Mouse (Mus musculus): Measurements from ENCODE around the gene Gm1043. TPM values are rescaled to one million over a fixed set of nuclear protein-coding genes. Genes with fewer than 3 reads are reported as not detected.

The Gm1043 gene
- under 1 TPM; 0.13 to 0.70 TPM for total RNA-seq (2021)
- long read RNA-seq, experiment 1, partial matches to known transcripts, result 0 of 1 reads
- long read RNA-seq, experiment 1, other reads (novel, unspliced or antisense), result 1 of 1 reads
- long read RNA-seq, experiment 2, partial matches to known transcripts, result 0 of 2 reads
- long read RNA-seq, experiment 2, other reads (novel, unspliced or antisense), result 2 of 2 reads

- no peak for DNase-seq
Observed at GRCm38 (mm10) chr5:37085241-37085640, at the start of gene Gm1043. Gm1043 (plus strand) TSS chr5:37085370.

GRCm38 (mm10) chr5:37035896-37036295, 49.3 kb upstream of the Gm1043 start:
- DNase-seq, result no peak

GRCm38 (mm10) chr5:37036884-37037283, 48.3 kb upstream of the Gm1043 start:
- DNase-seq, result no peak

DNA sequence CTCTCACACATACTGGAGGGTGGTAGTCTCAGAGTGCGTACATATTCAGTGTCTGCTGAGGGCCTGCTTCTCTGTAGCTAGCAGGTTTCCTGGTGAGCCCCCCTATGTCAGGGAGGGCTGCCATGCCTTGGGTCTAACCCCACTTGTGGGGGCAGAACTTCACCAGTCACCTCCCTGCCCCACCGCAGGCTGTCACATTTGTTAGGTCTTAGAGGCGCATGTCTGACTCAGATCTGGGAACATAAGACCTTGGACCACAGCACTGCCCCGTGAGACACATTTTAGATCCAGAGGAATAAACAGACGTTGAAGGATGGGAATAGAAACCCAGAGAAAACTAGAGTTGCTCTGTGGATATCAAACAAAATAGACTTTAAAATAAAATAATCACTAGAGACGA, 45.3 kb upstream of the Gm1043 start:
- DNase-seq, result peak; percentile 7 to 39

DNA sequence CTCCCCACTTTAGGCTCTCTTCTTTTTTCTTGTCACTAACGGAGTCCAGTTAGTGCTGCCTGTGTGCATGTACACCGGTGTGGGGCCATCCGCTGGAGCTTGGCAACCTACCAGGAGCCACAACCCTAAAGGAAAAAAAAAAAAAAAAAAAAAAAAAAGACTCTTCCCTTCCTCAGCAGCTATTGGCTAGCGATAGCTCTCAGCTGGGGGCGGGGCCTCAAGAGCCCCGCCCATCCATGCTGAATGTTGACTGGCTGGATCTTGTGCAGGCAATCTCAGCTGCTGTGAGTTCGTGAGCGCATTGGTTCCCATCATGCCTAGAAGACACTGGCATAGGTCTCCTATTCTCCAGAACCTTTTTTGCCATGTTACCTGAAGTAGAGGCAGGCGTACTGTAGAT, 44.5 kb upstream of the Gm1043 start:
- DNase-seq, result no peak

DNA sequence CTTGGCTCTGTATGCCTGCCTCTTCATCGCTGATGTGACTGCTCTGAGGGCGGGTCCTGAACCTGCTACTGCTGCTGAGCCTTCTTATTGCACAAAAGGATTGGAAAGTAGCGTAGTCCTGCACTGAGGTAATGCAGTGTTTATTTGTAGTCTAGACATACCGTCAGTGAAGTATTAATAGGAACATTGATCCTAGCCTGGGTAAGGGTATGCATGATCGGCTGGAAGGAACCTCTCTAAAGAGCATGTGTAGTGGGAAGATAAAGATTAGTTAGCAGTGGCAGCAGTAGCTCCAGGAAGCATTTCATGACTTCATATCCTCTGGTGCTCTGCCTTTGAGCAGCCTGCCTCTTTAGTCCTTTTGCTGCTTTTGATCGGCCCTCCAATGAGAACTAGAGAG, 43.5 kb upstream of the Gm1043 start:
- DNase-seq, result no peak

- DNase-seq, result no peak
Observed at GRCm38 (mm10) chr5:37042934-37043333, 42.2 kb upstream of the Gm1043 start.

DNA sequence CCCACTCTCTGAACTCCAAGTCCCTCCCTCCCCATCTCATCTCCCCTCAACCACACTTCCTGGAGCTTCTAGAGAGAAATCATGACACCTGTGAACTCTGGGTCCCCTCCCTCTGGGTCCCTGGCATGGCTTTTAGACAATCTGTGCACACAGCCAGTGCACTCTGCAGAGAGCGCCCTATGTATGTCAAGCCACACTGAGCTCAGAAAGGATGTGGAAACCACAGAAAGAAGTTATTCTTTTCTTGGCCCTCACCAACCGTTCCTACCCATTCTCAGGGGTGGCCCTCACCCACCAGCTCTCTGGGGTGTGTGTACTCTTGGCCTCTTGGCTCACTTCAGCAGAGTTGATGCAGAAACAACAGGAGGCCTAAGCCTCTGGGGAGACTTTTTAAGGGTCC, 40.4 kb upstream of the Gm1043 start:
- DNase-seq, result no peak

- DNase-seq, result no peak
Observed at GRCm38 (mm10) chr5:37045582-37045981, 39.6 kb upstream of the Gm1043 start.

- no peak for DNase-seq
Observed at GRCm38 (mm10) chr5:37046791-37047190, 38.4 kb upstream of the Gm1043 start.

DNA sequence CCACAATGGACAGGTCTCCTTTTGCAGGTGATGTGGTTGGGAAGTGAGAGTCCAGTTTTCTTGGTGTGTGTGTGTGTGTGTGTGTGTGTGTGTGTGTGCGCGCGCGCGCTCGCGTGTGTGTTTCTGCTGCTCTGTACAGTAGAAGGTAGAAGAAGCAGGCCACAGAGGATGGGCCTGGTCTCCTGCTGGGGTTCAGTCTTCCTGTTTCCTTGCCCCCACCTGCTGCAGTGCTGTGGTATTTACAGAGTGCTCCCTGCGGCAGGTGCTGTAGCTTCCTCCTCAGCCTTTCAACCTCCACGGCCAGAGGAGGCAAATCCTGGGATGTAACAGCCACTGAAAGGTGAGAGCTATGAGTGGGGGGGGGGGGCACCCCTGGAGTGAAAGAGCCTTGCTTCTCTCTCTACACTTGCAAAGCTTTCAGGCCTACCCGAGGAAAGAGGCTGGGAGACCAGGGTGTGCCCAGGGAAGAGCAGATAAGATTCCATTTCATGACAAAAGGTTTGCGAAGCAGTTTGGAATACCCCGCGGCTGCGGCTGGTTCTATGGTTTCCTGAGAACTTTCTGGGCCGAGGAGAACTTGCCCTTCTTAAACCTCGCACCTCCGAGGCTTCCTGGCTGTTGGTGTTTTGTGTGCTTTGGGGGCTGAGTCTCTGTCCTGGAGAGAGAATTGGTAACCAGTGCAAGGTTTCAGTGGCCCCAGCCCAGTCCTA, 37.8 kb upstream of the Gm1043 start:
- DNase-seq, result no peak

DNA sequence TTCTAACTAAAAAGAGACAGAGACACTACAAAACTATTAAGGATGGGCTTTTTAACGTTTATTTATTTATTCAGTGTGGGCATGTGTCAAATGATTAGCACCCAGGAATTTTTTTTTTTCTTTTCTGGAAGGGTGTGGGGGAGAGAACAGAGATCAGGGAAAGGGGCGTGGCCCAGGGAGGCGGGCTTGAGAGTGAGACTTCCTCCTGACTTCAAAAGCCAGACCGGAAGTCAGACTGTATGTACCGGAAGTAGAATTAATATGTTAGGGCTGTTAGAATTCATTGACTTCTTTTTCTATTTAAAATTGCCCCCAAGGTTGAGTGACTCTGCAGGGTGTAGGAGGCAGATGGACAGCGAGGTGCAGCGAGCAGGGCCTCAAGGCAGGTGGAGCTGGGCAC, 37.2 kb upstream of the Gm1043 start:
- no peak for DNase-seq

GRCm38 (mm10) chr5:37049111-37049510, 36.1 kb upstream of the Gm1043 start:
- DNase-seq, result no peak

DNA sequence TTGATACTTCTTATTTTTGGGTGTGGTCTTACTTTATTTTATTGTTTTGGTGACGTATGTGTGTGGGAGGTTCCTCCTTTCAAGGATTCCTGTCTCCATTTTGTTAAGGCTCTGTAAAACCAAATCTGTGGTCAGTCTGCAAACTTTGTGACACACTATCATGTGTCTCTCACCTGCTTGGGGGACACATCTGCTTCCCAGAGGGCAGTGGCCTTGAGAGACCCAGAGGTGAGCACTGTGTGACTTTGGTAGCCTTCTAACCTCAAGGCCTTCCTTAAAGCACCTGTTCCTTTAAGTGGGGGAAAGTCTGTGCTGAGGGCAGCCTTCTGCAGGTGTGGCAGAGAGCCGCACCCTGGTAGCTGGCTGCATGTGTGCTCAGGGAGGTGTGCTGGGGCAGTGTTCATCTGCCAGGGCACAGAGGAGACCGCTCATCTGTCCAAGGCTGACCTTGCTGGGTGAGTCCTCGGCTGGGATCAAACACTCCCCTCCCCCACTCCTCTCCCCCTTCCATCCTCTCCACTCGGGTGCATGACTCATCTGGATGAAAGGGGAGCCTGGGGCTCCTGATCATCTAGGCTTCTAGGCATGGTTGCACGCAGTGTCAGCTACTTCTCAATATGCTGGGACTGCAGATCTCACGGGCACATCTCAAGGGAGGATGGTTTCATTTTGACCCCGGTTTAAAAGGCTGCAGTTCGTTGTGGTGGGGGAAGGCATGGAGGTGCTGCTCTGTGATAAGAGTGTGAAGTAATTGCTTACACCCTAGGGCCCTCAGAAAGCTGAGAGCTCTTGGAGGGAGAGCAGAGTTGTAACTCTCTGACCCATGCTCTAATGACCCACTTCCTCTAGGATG, 34.4 kb upstream of the Gm1043 start:
- peak; percentile 74 to 84 for DNase-seq

- DNase-seq, result no peak
Observed at GRCm38 (mm10) chr5:37051374-37052100, 33.6 kb upstream of the Gm1043 start.

DNA sequence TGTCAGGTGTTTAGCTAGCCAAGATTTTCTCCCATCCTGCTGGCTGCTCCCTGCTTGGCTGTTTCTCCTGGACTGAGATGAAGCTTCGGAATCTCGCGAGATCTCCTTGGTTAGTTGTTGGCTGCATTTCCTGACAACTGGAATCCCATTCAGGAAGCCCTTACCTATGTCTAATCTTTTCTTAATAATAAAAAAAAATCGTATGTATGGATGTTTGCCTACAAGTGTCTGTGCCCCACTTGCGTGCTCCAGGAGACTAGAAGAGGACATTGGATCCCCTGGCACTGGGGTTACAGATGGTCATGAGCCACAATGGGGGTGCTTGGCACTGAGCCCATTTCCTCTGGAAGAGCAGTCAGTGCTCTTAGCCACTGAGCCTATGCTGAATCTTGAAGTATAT, 32.3 kb upstream of the Gm1043 start:
- DNase-seq, result no peak

DNA sequence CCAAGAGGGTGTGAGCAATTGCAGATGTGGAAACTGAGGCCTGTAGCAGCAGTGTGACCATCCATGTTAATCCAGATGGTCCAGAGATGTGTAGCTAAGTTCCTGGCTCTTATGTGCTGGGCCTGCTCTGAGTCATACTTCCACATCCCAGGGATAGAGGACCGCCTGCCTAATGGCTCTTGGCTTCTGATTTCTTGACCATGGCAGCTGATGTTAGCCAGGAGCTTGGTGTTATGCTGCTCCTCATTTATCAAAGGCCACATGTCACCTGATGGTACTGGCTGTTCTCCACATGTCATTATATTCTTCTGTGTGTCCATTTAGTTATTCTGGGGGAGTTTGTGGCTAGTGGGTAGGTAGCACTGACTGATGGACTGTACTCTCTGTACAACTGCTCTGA, 29.4 kb upstream of the Gm1043 start:
- no peak for DNase-seq

DNA sequence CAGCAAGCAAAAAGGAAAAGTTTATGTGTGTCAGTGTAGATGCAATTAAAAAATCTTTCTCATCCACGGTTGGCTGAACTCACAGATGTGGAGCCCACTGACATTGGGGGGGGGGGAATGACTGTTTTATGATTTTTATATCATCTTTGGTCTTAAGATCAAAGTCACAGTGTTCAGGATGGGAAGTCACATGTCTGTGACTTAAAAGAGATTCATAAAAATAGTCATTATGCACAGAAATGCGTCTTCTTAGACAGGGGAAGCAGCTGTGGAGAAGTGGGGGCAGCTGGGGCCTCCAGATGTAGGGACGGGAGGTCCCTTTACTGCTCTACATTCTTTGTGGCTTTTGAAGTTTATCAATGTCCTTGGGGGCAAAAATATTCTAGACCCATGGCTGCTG, 28.7 kb upstream of the Gm1043 start:
- DNase-seq, result no peak

- DNase-seq, result no peak
Observed at GRCm38 (mm10) chr5:37061612-37062011, 23.6 kb upstream of the Gm1043 start.

GRCm38 (mm10) chr5:37064454-37065449, 20.4 kb upstream of the Gm1043 start:
- DNase-seq, result no peak

Data from adrenal gland, postnatal 36 days (tissue).